Mouse (Mus musculus): Measurements from ENCODE around the gene F3.

DNA sequence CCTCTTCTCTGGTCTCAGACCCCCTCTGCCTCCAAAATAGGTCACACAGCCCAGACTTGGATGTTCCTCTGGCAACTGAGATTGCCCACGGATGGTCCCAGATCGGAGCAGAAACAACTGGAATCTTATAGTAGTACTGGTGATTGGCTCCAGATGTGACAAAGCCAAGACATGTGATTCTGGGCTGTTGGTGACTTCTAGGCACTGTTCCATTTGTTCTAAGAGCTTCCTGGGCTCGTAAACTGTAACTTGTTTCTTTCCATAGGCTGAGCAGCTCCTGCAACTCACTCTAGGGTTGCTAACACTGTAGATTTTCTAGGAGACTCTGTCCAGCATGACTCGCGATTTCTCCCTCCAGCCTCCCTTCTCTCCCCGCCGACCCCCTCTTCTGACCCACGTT lies 4.7 kb upstream of the F3 start:
- TF ChIP-seq CTCF (conservative IDR thresholded peaks at IDR 0.05; ENCODE audit: insufficient read depth, insufficient read length, low read depth, low read length) (no peak), POLR2A (IDR thresholded peaks at IDR 0.05; ENCODE audit: low read depth, low read length) (no peak)

All from kidney, adult 2 months (tissue).